Mouse (Mus musculus) forebrain, embryonic 10.5 days (tissue): ENCODE results near the gene Fbxo45. TPM values are rescaled to one million over a fixed set of nuclear protein-coding genes. Genes with fewer than 3 reads are reported as not detected.
"Not testable (repeated sequence)": the region's sequence is repeated elsewhere in the genome, so short reads cannot be mapped to it uniquely, and the experiment has no call there.

ENCODE experiments used
- DNase-seq: peaks from one replicate; pipeline ENCODE4 v3.0.0-alpha.2; 2017; ENCODE audit warnings: low spot score; ENCODE audit errors: extremely low spot score
- H3K27ac ChIP-seq: fragments of 300-500 bp; sonication (generic); 2 replicates; pipeline ENCODE4 v1.5.1; 2016; ENCODE audit warnings: mild to moderate bottlenecking
- H3K27me3 ChIP-seq: fragments of 300-500 bp; sonication (generic); 2 replicates; pipeline ENCODE4 v1.6.1; 2016; ENCODE audit warnings: mild to moderate bottlenecking; ENCODE audit not compliant: poor library complexity, severe bottlenecking
- H3K36me3 ChIP-seq: fragments of 300-500 bp; sonication (generic); replicated peaks from 2 replicates; pipeline ENCODE4 v1.6.1; 2016; ENCODE audit warnings: mild to moderate bottlenecking, moderate library complexity
- H3K4me1 ChIP-seq: fragments of 300-500 bp; sonication (generic); 2 replicates; pipeline ENCODE4 v1.6.1; 2016
- H3K4me3 ChIP-seq: fragments of 300-500 bp; sonication (generic); 2 replicates; pipeline ENCODE4 v1.5.1; 2016; ENCODE audit warnings: mild to moderate bottlenecking, moderate library complexity
- H3K9me3 ChIP-seq: fragments of 300-500 bp; sonication (generic); 2 replicates; pipeline ENCODE4 v1.6.1; 2016; ENCODE audit warnings: mild to moderate bottlenecking, moderate library complexity
- WGBS: fragments of 180-500 bp; shearing (Covaris S2); methylation state at CpG from one replicate; pipeline ENCODE4 v1.1.7; 2016; 5-methylcytosine and 5-hydroxymethylcytosine counted together
- polyA plus RNA-seq: library from polyadenylated mRNA; unstranded; fragments of >200 nt; fragmentation: Nextera tagmentation; extraction: Ambion mirVana; gene quantifications from 2 replicates; pipeline ENCODE4 v1.2.1, GENCODE M21; 2016

The Fbxo45 gene
- polyA plus RNA-seq, 1 experiment from 2014 or later, result 8.3 TPM

- no peak overlapping the region for H3K27ac ChIP-seq
- DNase-seq, result no peak
- peaks cover 70% of the 10 kb centered on the region for H3K36me3 ChIP-seq
- peaks cover 9% of the 10 kb centered on the region for H3K4me1 ChIP-seq
- WGBS, result 89% methylated on average over 2 of the region's 2 CpGs
- no peaks in the 10 kb centered on the region for H3K9me3 ChIP-seq
- no peak overlapping the region for H3K4me3 ChIP-seq
- no peaks in the 10 kb centered on the region for H3K27me3 ChIP-seq
Measured at GRCm38 (mm10) chr16:32239428-32240312, 7.3 kb downstream of the Fbxo45 start.

- H3K27me3 ChIP-seq, result no peaks in the 10 kb centered on the region
- H3K27ac ChIP-seq, result no peak overlapping the region
- H3K4me3 ChIP-seq, result no peak overlapping the region
- peaks cover 80% of the 10 kb centered on the region for H3K36me3 ChIP-seq
- DNase-seq, result no peak
- no peaks in the 10 kb centered on the region for H3K4me1 ChIP-seq
- WGBS, result 92% methylated on average over 19 of the region's 19 CpGs
- H3K9me3 ChIP-seq, result no peaks in the 10 kb centered on the region
Measured at GRCm38 (mm10) chr16:32237930-32238680, 8.9 kb downstream of the Fbxo45 start.

GRCm38 (mm10) chr16:32232050-32232449 lies 14.9 kb downstream of the Fbxo45 start:
- not testable (repeated sequence) for H3K27ac ChIP-seq, H3K9me3 ChIP-seq, H3K4me1 ChIP-seq, H3K27me3 ChIP-seq, DNase-seq, H3K4me3 ChIP-seq
- WGBS, result 93% methylated on average over 3 of the region's 3 CpGs
- peaks cover 68% of the 10 kb centered on the region for H3K36me3 ChIP-seq

GRCm38 (mm10) chr16:32222399-32222798 lies 24.6 kb downstream of the Fbxo45 start:
- no peaks in the 10 kb centered on the region for H3K4me1 ChIP-seq
- no peak overlapping the region for H3K27ac ChIP-seq
- no peaks in the 10 kb centered on the region for H3K9me3 ChIP-seq
- H3K4me3 ChIP-seq, result no peak overlapping the region
- no peaks in the 10 kb centered on the region for H3K36me3 ChIP-seq
- no peaks in the 10 kb centered on the region for H3K27me3 ChIP-seq
- no peak for DNase-seq

DNA sequence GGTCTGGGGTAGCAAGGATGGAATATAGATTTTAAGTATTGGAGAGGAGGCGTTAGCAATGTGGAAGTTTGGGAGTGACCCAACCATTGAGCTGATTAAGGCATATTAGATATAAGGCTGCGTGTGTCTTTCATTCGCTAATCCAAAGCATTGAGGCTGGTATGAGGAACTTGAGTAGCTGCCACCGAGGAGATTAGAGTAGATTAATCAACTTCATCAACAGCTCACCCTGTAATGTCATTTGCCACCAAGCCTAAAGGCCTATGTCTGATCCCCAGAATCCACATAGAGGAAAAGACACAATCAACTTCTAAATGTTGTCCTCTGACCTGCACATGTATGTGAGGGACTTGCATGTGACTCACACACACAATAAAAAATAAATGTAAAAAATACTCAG lies 25.2 kb downstream of the Fbxo45 start:
- Histone ChIP-seq H3K27ac (no peak overlapping the region), H3K36me3 (no peaks in the 10 kb centered on the region), H3K4me3 (no peak overlapping the region), H3K9me3 (no peaks in the 10 kb centered on the region), H3K27me3 (no peaks in the 10 kb centered on the region), H3K4me1 (no peaks in the 10 kb centered on the region)
- WGBS, result 84% methylated on average over 4 of the region's 4 CpGs
- DNase-seq, result no peak

DNA sequence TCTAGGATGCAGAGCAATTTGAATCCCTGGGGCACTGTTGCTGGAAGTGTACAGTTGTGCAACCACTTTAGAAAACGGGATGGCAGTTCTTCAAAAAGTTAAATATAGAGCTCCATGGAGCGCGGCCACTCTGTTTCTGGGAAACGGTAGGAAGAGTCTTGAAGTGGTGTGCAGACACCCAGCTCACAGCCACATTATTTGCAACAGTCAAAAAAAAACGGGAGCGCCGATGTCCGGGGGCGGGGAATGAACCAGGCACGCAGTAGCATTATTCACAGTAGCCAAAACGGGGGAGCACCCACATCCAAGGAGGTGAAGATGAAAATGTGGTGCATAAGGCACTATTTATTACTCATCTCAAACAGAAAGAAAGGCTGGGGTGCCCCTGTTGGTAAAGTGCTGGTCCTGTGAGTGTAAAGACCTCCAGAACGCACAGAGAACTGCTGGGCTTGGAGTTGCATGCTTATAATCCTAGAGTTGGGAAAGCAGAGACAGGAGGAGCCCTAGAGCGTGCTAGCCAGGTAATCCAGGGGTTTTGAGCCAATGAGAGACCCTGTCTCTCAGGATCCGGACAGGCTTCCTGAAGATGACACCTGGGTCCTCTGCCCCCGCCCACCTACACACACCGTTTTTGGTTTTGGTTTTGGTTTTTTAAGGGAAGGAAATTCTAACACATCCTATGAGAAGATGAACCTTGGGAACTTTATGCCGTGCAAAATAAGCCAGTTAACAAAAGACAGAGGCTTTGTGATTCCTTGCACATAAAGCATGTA lies 32.0 kb downstream of the Fbxo45 start:
- H3K27ac ChIP-seq, result no peak overlapping the region
- WGBS, result 83% methylated on average over 17 of the region's 17 CpGs
- H3K9me3 ChIP-seq, result peaks cover 3% of the 10 kb centered on the region; the same call in 1 of the 2 replicates
- H3K36me3 ChIP-seq, result no peaks in the 10 kb centered on the region
- DNase-seq, result no peak
- no peaks in the 10 kb centered on the region for H3K4me1 ChIP-seq
- H3K27me3 ChIP-seq, result no peaks in the 10 kb centered on the region
- H3K4me3 ChIP-seq, result no peak overlapping the region

DNA sequence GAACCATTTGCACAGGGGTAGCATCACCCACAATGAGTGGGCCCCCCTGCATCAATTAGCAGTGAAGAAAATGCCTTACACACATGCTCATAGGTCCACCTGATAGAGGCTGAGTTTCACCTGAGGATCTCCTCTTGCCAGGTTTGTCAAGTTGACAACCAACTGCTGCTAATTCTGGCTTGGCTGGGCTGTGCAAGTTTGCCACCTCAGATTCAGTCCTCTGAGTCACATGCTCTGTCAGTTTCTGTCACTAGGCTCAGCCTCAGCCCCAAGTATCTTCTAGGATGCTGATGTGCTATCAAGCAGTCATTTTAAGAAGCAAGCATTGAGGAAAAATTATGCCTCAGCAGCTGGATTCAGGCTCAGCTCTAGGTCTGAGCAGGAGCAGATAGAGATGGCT lies 32.8 kb downstream of the Fbxo45 start:
- Histone ChIP-seq H3K4me1 (no peaks in the 10 kb centered on the region), H3K4me3 (no peak overlapping the region), H3K36me3 (no peaks in the 10 kb centered on the region), H3K27me3 (no peaks in the 10 kb centered on the region), H3K27ac (no peak overlapping the region), H3K9me3 (peaks cover 11% of the 10 kb centered on the region)
- DNase-seq, result no peak

DNA sequence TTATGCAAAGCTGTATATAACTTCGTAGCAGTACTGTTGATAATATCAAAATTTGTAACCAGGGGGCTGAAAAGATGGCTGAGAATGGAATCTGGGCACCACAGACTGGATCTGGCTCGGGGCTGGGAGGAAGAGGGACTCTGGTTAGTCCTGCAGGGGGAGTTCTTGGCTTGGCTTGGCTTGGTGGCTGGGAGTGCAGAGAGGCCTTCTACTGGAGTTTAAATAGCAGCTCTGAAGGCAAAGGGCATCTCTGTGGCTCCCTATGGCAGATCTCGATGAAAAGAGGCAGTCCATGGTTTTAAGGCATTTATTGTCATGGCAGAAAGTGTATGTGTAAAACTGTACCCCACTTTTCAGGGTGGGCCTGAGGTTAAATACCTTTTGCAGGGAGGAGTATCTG lies 42.1 kb downstream of the Fbxo45 start:
- 72% methylated on average over 3 of the region's 3 CpGs for WGBS
- no peak overlapping the region for H3K4me3 ChIP-seq
- no peak for DNase-seq
- no peaks in the 10 kb centered on the region for H3K27me3 ChIP-seq
- H3K36me3 ChIP-seq, result no peaks in the 10 kb centered on the region
- no peak overlapping the region for H3K27ac ChIP-seq
- H3K9me3 ChIP-seq, result peaks cover 21% of the 10 kb centered on the region
- peaks cover 14% of the 10 kb centered on the region for H3K4me1 ChIP-seq

- Histone ChIP-seq H3K36me3 (no peaks in the 10 kb centered on the region), H3K27me3 (no peaks in the 10 kb centered on the region), H3K4me1 (peaks cover 14% of the 10 kb centered on the region), H3K4me3 (no peak overlapping the region), H3K27ac (no peak overlapping the region), H3K9me3 (peaks cover 6% of the 10 kb centered on the region; the same call in 1 of the 2 replicates)
- WGBS, result 83% methylated on average over 6 of the region's 6 CpGs
- DNase-seq, result peak; percentile 18
Measured at GRCm38 (mm10) chr16:32202681-32203080, 44.3 kb downstream of the Fbxo45 start.

GRCm38 (mm10) chr16:32201004-32201325 lies 46.0 kb downstream of the Fbxo45 start:
- peak overlapping the region; percentile 66 for H3K27ac ChIP-seq

GRCm38 (mm10) chr16:32200256-32201003 lies 46.5 kb downstream of the Fbxo45 start:
- Histone ChIP-seq H3K27ac (peak overlapping the region; percentile 66), H3K36me3 (no peaks in the 10 kb centered on the region), H3K4me1 (peaks cover 14% of the 10 kb centered on the region), H3K27me3 (no peaks in the 10 kb centered on the region), H3K4me3 (peak overlapping the region; percentile 0), H3K9me3 (peaks cover 6% of the 10 kb centered on the region; the same call in 1 of the 2 replicates)
- peak; percentile 35 for DNase-seq
- 64% methylated on average over 21 of the region's 21 CpGs for WGBS

More at GRCm38 (mm10) chr16:32201004-32201325, 46.0 kb downstream of the Fbxo45 start:
- H3K9me3 ChIP-seq, result peaks cover 6% of the 10 kb centered on the region; the same call in 1 of the 2 replicates
- peaks cover 14% of the 10 kb centered on the region for H3K4me1 ChIP-seq
- peak overlapping the region; percentile 0; the same call in 1 of the 2 replicates for H3K4me3 ChIP-seq
- 63% methylated on average over 9 of the region's 9 CpGs for WGBS
- no peaks in the 10 kb centered on the region for H3K27me3 ChIP-seq
- H3K36me3 ChIP-seq, result no peaks in the 10 kb centered on the region
- DNase-seq, result peak; percentile 22

- Histone ChIP-seq H3K4me1 (peaks cover 3% of the 10 kb centered on the region), H3K27me3 (no peaks in the 10 kb centered on the region), H3K4me3 (no peak overlapping the region), H3K9me3 (0 out of 2 replicates have a peak, but pooled peaks cover 3% of the 10 kb centered on the region), H3K27ac (no peak overlapping the region), H3K36me3 (no peaks in the 10 kb centered on the region)
- 51% methylated on average over 12 of the region's 12 CpGs for WGBS
- DNase-seq, result no peak
Measured at GRCm38 (mm10) chr16:32190011-32190441, 56.9 kb downstream of the Fbxo45 start.
